ENCODE assay signal across 22 mouse cellular contexts in the genomic region with DNA sequence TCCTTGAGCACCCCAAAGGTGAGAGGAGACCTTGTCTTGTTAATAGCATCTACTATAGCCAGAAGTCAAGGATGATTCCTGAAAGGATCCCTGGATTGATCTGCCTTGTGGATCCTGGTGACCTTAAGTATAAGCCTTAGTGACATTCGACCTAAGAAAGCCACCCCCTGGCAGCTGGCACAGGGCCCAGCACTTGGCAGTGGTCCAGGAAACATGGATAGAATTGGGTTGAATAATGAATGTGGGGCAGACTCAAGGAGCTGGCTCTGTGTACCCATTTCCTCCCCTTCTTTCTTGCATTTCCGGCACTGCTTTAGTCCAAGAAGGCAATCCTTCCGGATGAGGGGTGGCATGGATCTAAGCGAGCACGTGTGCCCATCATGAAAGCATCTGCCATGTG.
DNase-seq lines count a peak whose midpoint lies in the region; ATAC-seq and TF ChIP-seq lines count a peak whose summit lies in the region.
"Had no signal": no experiment of that assay in that cellular context is flagged by ENCODE, and none has a peak within 500 bp of the region (broad histone marks: within the 10 kb centered on the region; RNA-seq: fewer than 3 reads in every experiment).

No protein-coding gene starts in this region.

- no peak overlapping the region for H3K9ac ChIP-seq in limb, embryonic 15.5 days
- H3K9ac ChIP-seq: forebrain, embryonic 12.5 days; heart, embryonic 15.5 days; hindbrain, embryonic 12.5 days; liver, postnatal 0 days; neural tube, embryonic 15.5 days had no signal

- 55% methylated on average over 5 of the region's 5 CpGs for WGBS in limb, embryonic 15.5 days

- H3K9me3 ChIP-seq in limb, embryonic 15.5 days = no peaks in the 10 kb centered on the region
- H3K9me3 ChIP-seq: forebrain, embryonic 12.5 days; heart, embryonic 15.5 days; neural tube, embryonic 15.5 days had no signal

- no peak overlapping the region for H3K4me3 ChIP-seq in layer of hippocampus, adult 2 months
- H3K4me3 ChIP-seq in limb, embryonic 15.5 days = no peak overlapping the region
- H3K4me3 ChIP-seq: forebrain, embryonic 12.5 days; heart, embryonic 15.5 days; hindbrain, embryonic 12.5 days; neural tube, embryonic 15.5 days had no signal

- ATAC-seq in limb, embryonic 15.5 days (ENCODE audit: insufficient number of reproducible peaks, low FRiP score, low TSS enrichment, low read depth) = no peak
- ATAC-seq: inflammation-experienced regulatory T-cells, adult 6 months; liver, postnatal 0 days had no signal

- peaks cover 34% of the 10 kb centered on the region for H3K4me1 ChIP-seq in limb, embryonic 15.5 days
- H3K4me1 ChIP-seq: neural tube, embryonic 15.5 days had no signal

- peak; percentile 4 for DNase-seq in cerebellum, adult 9-10 months
- no peak for DNase-seq in cerebellum, adult 11 months
- peak; percentile 15 to 17 for DNase-seq in layer of hippocampus, postnatal 10 days (ENCODE audit: low spot score in 2 of 2)
- no peak for DNase-seq in layer of hippocampus, adult 2 months (ENCODE audit: low spot score in 2 of 2)
- peak; percentile 50 for DNase-seq in testis, postnatal 10 days (ENCODE audit: low spot score)
- DNase-seq in testis, postnatal 14 days (ENCODE audit: low spot score) = no peak
- DNase-seq in B cell, adult 2 months = no peak
- DNase-seq: gastrocnemius, postnatal 10 days; heart, adult 18-20 months; kidney, adult 8-10 months; liver; liver, postnatal 0 days; lung, postnatal 4 days; right cerebral cortex, adult 18-20 months; spleen, adult 18-20 months had no signal

- no peak for TF ChIP-seq CTCF in layer of hippocampus, adult 2 months (conservative IDR thresholded peaks at IDR 0.05)

- no peaks in the 10 kb centered on the region for H3K27me3 ChIP-seq in limb, embryonic 15.5 days
- H3K27me3 ChIP-seq: hindbrain, embryonic 12.5 days; neural tube, embryonic 15.5 days had no signal

- H3K4me2 ChIP-seq in limb, embryonic 15.5 days = no peak overlapping the region
- H3K4me2 ChIP-seq: forebrain, embryonic 12.5 days; heart, embryonic 15.5 days; hindbrain, embryonic 12.5 days; midbrain, embryonic 11.5 days; neural tube, embryonic 15.5 days had no signal

- no peak overlapping the region for H3K27ac ChIP-seq in layer of hippocampus, adult 2 months
- H3K27ac ChIP-seq in limb, embryonic 15.5 days = peak overlapping the region; percentile 48
- H3K27ac ChIP-seq: forebrain, embryonic 12.5 days; heart, embryonic 15.5 days; hindbrain, embryonic 12.5 days; neural tube, embryonic 15.5 days had no signal

- H3K36me3 ChIP-seq in limb, embryonic 15.5 days = no peaks in the 10 kb centered on the region
- H3K36me3 ChIP-seq: forebrain, embryonic 12.5 days; heart, embryonic 15.5 days; hindbrain, embryonic 12.5 days; neural tube, embryonic 15.5 days had no signal

Comparison
In these comparisons a context has a peak if more than half of its experiments do, and no peak if none do; other contexts are left out.
1. DNase-seq: peak in cerebellum, adult 9-10 months (single experiment), layer of hippocampus, postnatal 10 days (2 of 2) and testis, postnatal 10 days (single experiment); none in cerebellum, adult 11 months (single experiment), layer of hippocampus, adult 2 months (0 of 2), testis, postnatal 14 days (single experiment) and B cell, adult 2 months (0 of 2).